Mouse (Mus musculus): ENCODE measurements around the gene Mab21l2. TPM values are rescaled to one million over a fixed set of nuclear protein-coding genes. Genes with fewer than 3 reads are reported as not detected.

Mab21l2 gene
- polyA plus RNA-seq, 1 experiment from 2014 or later: 190 TPM

GRCm38 (mm10) chr3:86544785-86545184, 3.6 kb downstream of the Mab21l2 start:
- no peaks in the 10 kb centered on the region for H3K36me3 ChIP-seq (ENCODE audit: control insufficient read depth, insufficient read depth, low read length)
- H3K4me1 ChIP-seq (ENCODE audit: control insufficient read depth, insufficient read depth, low read depth, low read length): peaks cover 4% of the 10 kb centered on the region
- H3K9ac ChIP-seq (ENCODE audit: low read depth, low read length): peak overlapping the region; percentile 48
- H3K27ac ChIP-seq (ENCODE audit: low read depth, low read length): peak overlapping the region; percentile 69
- H3K27me3 ChIP-seq (replicated peaks; ENCODE audit: control insufficient read depth, insufficient read depth, low read length): peaks cover 3% of the 10 kb centered on the region; the same call in 1 of the 2 replicates
- H3K4me2 ChIP-seq (ENCODE audit: low read length): peak overlapping the region; percentile 29
- WGBS: 31% methylated on average over 3 of the region's 3 CpGs
- H3K4me3 ChIP-seq (ENCODE audit: low read length): peak overlapping the region; percentile 38
- no peak for ATAC-seq
- H3K9me3 ChIP-seq (ENCODE audit: control insufficient read depth, low read length): no peaks in the 10 kb centered on the region

GRCm38 (mm10) chr3:86541863-86542397, 6.5 kb downstream of the Mab21l2 start:
- peak overlapping the region; percentile 30; the same call in 1 of the 2 replicates for H3K4me3 ChIP-seq (ENCODE audit: low read length)
- 0 out of 2 replicates have a peak, but pooled peaks cover 3% of the 10 kb centered on the region for H3K27me3 ChIP-seq (replicated peaks; ENCODE audit: control insufficient read depth, insufficient read depth, low read length)
- H3K36me3 ChIP-seq (ENCODE audit: control insufficient read depth, insufficient read depth, low read length): no peaks in the 10 kb centered on the region
- no peak for ATAC-seq
- WGBS: 57% methylated on average over 1 of the region's 1 CpGs
- H3K27ac ChIP-seq (ENCODE audit: low read depth, low read length): peak overlapping the region; percentile 71
- H3K9ac ChIP-seq (ENCODE audit: low read depth, low read length): peak overlapping the region; percentile 45; the same call in 1 of the 2 replicates
- H3K9me3 ChIP-seq (ENCODE audit: control insufficient read depth, low read length): no peaks in the 10 kb centered on the region
- H3K4me2 ChIP-seq (ENCODE audit: low read length): peak overlapping the region; percentile 54
- peaks cover 11% of the 10 kb centered on the region for H3K4me1 ChIP-seq (ENCODE audit: control insufficient read depth, insufficient read depth, low read depth, low read length)

- Histone ChIP-seq H3K4me1 (ENCODE audit: control insufficient read depth, insufficient read depth, low read depth, low read length) (peaks cover 11% of the 10 kb centered on the region), H3K9me3 (ENCODE audit: control insufficient read depth, low read length) (no peaks in the 10 kb centered on the region), H3K36me3 (ENCODE audit: control insufficient read depth, insufficient read depth, low read length) (no peaks in the 10 kb centered on the region), H3K9ac (ENCODE audit: low read depth, low read length) (peak overlapping the region; percentile 29), H3K4me3 (ENCODE audit: low read length) (peak overlapping the region; percentile 18), H3K4me2 (ENCODE audit: low read length) (peak overlapping the region; percentile 39), H3K27me3 (replicated peaks; ENCODE audit: control insufficient read depth, insufficient read depth, low read length) (0 out of 2 replicates have a peak, but pooled peaks cover 3% of the 10 kb centered on the region), H3K27ac (ENCODE audit: low read depth, low read length) (peak overlapping the region; percentile 64)
- ATAC-seq: peak; percentile 38; the same call in 1 of the 2 replicates
- WGBS: 35% methylated on average over 4 of the region's 4 CpGs
Measured at GRCm38 (mm10) chr3:86541074-86541614, 7.3 kb downstream of the Mab21l2 start.

GRCm38 (mm10) chr3:86539555-86540168, 8.8 kb downstream of the Mab21l2 start:
- Histone ChIP-seq H3K4me3 (ENCODE audit: low read length) (no peak overlapping the region), H3K9ac (ENCODE audit: low read depth, low read length) (peak overlapping the region; percentile 38), H3K36me3 (ENCODE audit: control insufficient read depth, insufficient read depth, low read length) (no peaks in the 10 kb centered on the region), H3K4me1 (ENCODE audit: control insufficient read depth, insufficient read depth, low read depth, low read length) (peaks cover 11% of the 10 kb centered on the region), H3K27me3 (replicated peaks; ENCODE audit: control insufficient read depth, insufficient read depth, low read length) (0 out of 2 replicates have a peak, but pooled peaks cover under 1% of the 10 kb centered on the region), H3K4me2 (ENCODE audit: low read length) (peak overlapping the region; percentile 41), H3K27ac (ENCODE audit: low read depth, low read length) (peak overlapping the region; percentile 80), H3K9me3 (ENCODE audit: control insufficient read depth, low read length) (no peaks in the 10 kb centered on the region)
- no peak; the same call in 1 of the 2 replicates for ATAC-seq
- 36% methylated on average over 11 of the region's 11 CpGs for WGBS

- ATAC-seq: peak; percentile 78
- peak overlapping the region; percentile 80 for H3K27ac ChIP-seq (ENCODE audit: low read depth, low read length)
- no peaks in the 10 kb centered on the region for H3K9me3 ChIP-seq (ENCODE audit: control insufficient read depth, low read length)
- no peaks in the 10 kb centered on the region for H3K27me3 ChIP-seq (replicated peaks; ENCODE audit: control insufficient read depth, insufficient read depth, low read length)
- H3K4me3 ChIP-seq (ENCODE audit: low read length): no peak overlapping the region
- 20% methylated on average over 13 of the region's 13 CpGs for WGBS
- H3K9ac ChIP-seq (ENCODE audit: low read depth, low read length): no peak overlapping the region; the same call in 1 of the 2 replicates
- no peaks in the 10 kb centered on the region for H3K36me3 ChIP-seq (ENCODE audit: control insufficient read depth, insufficient read depth, low read length)
- H3K4me2 ChIP-seq (ENCODE audit: low read length): peak overlapping the region; percentile 41
- peaks cover 11% of the 10 kb centered on the region for H3K4me1 ChIP-seq (ENCODE audit: control insufficient read depth, insufficient read depth, low read depth, low read length)
Measured at GRCm38 (mm10) chr3:86538645-86539554, 9.5 kb downstream of the Mab21l2 start.

GRCm38 (mm10) chr3:86536751-86537150, 11.7 kb downstream of the Mab21l2 start:
- Histone ChIP-seq H3K9ac (ENCODE audit: low read depth, low read length) (no peak overlapping the region), H3K27ac (ENCODE audit: low read depth, low read length) (no peak overlapping the region), H3K9me3 (ENCODE audit: control insufficient read depth, low read length) (no peaks in the 10 kb centered on the region), H3K4me1 (ENCODE audit: control insufficient read depth, insufficient read depth, low read depth, low read length) (peaks cover 11% of the 10 kb centered on the region), H3K4me2 (ENCODE audit: low read length) (no peak overlapping the region), H3K4me3 (ENCODE audit: low read length) (no peak overlapping the region), H3K36me3 (ENCODE audit: control insufficient read depth, insufficient read depth, low read length) (no peaks in the 10 kb centered on the region), H3K27me3 (replicated peaks; ENCODE audit: control insufficient read depth, insufficient read depth, low read length) (no peaks in the 10 kb centered on the region)
- 58% methylated on average over 1 of the region's 1 CpGs for WGBS
- ATAC-seq: no peak

- Histone ChIP-seq H3K27ac (ENCODE audit: low read depth, low read length) (peak overlapping the region; percentile 48; the same call in 1 of the 2 replicates), H3K27me3 (replicated peaks; ENCODE audit: control insufficient read depth, insufficient read depth, low read length) (no peaks in the 10 kb centered on the region), H3K9ac (ENCODE audit: low read depth, low read length) (peak overlapping the region; percentile 27), H3K4me3 (ENCODE audit: low read length) (no peak overlapping the region), H3K36me3 (ENCODE audit: control insufficient read depth, insufficient read depth, low read length) (no peaks in the 10 kb centered on the region), H3K4me1 (ENCODE audit: control insufficient read depth, insufficient read depth, low read depth, low read length) (no peaks in the 10 kb centered on the region), H3K4me2 (ENCODE audit: low read length) (peak overlapping the region; percentile 23; the same call in 1 of the 2 replicates), H3K9me3 (ENCODE audit: control insufficient read depth, low read length) (no peaks in the 10 kb centered on the region)
- WGBS: 42% methylated on average over 16 of the region's 16 CpGs
- ATAC-seq: peak; percentile 48
Measured at GRCm38 (mm10) chr3:86531531-86532269, 16.7 kb downstream of the Mab21l2 start.

- Histone ChIP-seq H3K4me3 (ENCODE audit: low read length) (no peak overlapping the region), H3K9ac (ENCODE audit: low read depth, low read length) (no peak overlapping the region), H3K4me2 (ENCODE audit: low read length) (no peak overlapping the region), H3K4me1 (ENCODE audit: control insufficient read depth, insufficient read depth, low read depth, low read length) (no peaks in the 10 kb centered on the region), H3K9me3 (ENCODE audit: control insufficient read depth, low read length) (no peaks in the 10 kb centered on the region), H3K27ac (ENCODE audit: low read depth, low read length) (no peak overlapping the region), H3K36me3 (ENCODE audit: control insufficient read depth, insufficient read depth, low read length) (no peaks in the 10 kb centered on the region), H3K27me3 (replicated peaks; ENCODE audit: control insufficient read depth, insufficient read depth, low read length) (no peaks in the 10 kb centered on the region)
- no peak for ATAC-seq
- 71% methylated on average over 3 of the region's 3 CpGs for WGBS
Measured at GRCm38 (mm10) chr3:86522880-86523505, 25.4 kb downstream of the Mab21l2 start.
